Mouse (Mus musculus) right cerebral cortex, adult 18-20 months (tissue): ENCODE data around the gene Cma2.
"Not testable (repeated sequence)": the region's sequence is repeated elsewhere in the genome, so short reads cannot be mapped to it uniquely, and the experiment has no call there.

ENCODE experiments used
- DNase-seq: peaks from one replicate; pipeline ENCODE4 v3.0.0; 2022; ENCODE audit warnings: mixed read lengths

The Cma2 gene

GRCm38 (mm10) chr14:55950346-55951030 lies at the start of gene Cma2:
TSS of gene Cma2 (plus strand) at chr14:55950980.
- DNase-seq = no peak

- DNase-seq = no peak
Observed at GRCm38 (mm10) chr14:55905518-55905917, 45.3 kb upstream of the Cma2 start.

- DNase-seq = no peak
Observed at GRCm38 (mm10) chr14:55913406-55913805, 37.4 kb upstream of the Cma2 start.

- DNase-seq = peak; percentile 60
Observed at GRCm38 (mm10) chr14:55918240-55919082, 32.3 kb upstream of the Cma2 start.

GRCm38 (mm10) chr14:55922475-55923232 lies 28.1 kb upstream of the Cma2 start:
- DNase-seq = no peak

- DNase-seq = no peak
Observed at GRCm38 (mm10) chr14:55926847-55927246, 23.9 kb upstream of the Cma2 start.

GRCm38 (mm10) chr14:55929263-55929997 lies 21.4 kb upstream of the Cma2 start:
- no peak for DNase-seq

GRCm38 (mm10) chr14:55933586-55933985 lies 17.2 kb upstream of the Cma2 start:
- no peak for DNase-seq

GRCm38 (mm10) chr14:55940070-55940800 lies 10.5 kb upstream of the Cma2 start:
- DNase-seq = no peak

- no peak for DNase-seq
Observed at GRCm38 (mm10) chr14:55943601-55944000, 7.2 kb upstream of the Cma2 start.

- DNase-seq = no peak
Observed at GRCm38 (mm10) chr14:55944575-55944974, 6.2 kb upstream of the Cma2 start, which contains the start of gene Cma1. TSS of gene Cma1 (minus strand) at chr14:55944675.

- DNase-seq = no peak
Observed at GRCm38 (mm10) chr14:55946269-55946969, 4.4 kb upstream of the Cma2 start.

GRCm38 (mm10) chr14:55963263-55963662 lies 12.5 kb downstream of the Cma2 start:
- no peak for DNase-seq

- DNase-seq = not testable (repeated sequence)
Observed at GRCm38 (mm10) chr14:55963900-55964299, 13.1 kb downstream of the Cma2 start.

GRCm38 (mm10) chr14:55987464-55987863 lies 36.7 kb downstream of the Cma2 start:
- not testable (repeated sequence) for DNase-seq

- no peak for DNase-seq
Observed at GRCm38 (mm10) chr14:56013147-56013546, 62.4 kb downstream of the Cma2 start.

- DNase-seq = no peak
Observed at GRCm38 (mm10) chr14:56013924-56014323, 63.1 kb downstream of the Cma2 start.

GRCm38 (mm10) chr14:56017671-56018070 lies 66.9 kb downstream of the Cma2 start, which contains the start of gene Mcpt1:
TSS of gene Mcpt1 (plus strand) at chr14:56017971.
- not testable (repeated sequence) for DNase-seq

- DNase-seq = peak; percentile 13
Observed at GRCm38 (mm10) chr14:56019446-56019845, 68.7 kb downstream of the Cma2 start.

- not testable (repeated sequence) for DNase-seq
Observed at GRCm38 (mm10) chr14:56021305-56021704, 70.5 kb downstream of the Cma2 start.
